Mouse (Mus musculus) small intestine, adult 2 months (tissue): ENCODE data around the gene Ankar.

Source experiments
- CTCF ChIP-seq: fragments of 200-500 bp; IDR thresholded peaks from 2 replicates; pipeline ENCODE4 v1.5.1; 2012; ENCODE audit warnings: low read depth, mild to moderate bottlenecking, control low read depth, inconsistent platforms, low read length, moderate library complexity, mixed read lengths; ENCODE audit not compliant: insufficient replicate concordance, insufficient read length; ENCODE audit errors: extremely low read depth
- POLR2A ChIP-seq: fragments of 200-500 bp; IDR thresholded peaks from 2 replicates; pipeline ENCODE4 v1.6.1; 2012; ENCODE audit warnings: low read depth, mild to moderate bottlenecking, control low read depth, inconsistent platforms, low read length, moderate library complexity

DNA sequence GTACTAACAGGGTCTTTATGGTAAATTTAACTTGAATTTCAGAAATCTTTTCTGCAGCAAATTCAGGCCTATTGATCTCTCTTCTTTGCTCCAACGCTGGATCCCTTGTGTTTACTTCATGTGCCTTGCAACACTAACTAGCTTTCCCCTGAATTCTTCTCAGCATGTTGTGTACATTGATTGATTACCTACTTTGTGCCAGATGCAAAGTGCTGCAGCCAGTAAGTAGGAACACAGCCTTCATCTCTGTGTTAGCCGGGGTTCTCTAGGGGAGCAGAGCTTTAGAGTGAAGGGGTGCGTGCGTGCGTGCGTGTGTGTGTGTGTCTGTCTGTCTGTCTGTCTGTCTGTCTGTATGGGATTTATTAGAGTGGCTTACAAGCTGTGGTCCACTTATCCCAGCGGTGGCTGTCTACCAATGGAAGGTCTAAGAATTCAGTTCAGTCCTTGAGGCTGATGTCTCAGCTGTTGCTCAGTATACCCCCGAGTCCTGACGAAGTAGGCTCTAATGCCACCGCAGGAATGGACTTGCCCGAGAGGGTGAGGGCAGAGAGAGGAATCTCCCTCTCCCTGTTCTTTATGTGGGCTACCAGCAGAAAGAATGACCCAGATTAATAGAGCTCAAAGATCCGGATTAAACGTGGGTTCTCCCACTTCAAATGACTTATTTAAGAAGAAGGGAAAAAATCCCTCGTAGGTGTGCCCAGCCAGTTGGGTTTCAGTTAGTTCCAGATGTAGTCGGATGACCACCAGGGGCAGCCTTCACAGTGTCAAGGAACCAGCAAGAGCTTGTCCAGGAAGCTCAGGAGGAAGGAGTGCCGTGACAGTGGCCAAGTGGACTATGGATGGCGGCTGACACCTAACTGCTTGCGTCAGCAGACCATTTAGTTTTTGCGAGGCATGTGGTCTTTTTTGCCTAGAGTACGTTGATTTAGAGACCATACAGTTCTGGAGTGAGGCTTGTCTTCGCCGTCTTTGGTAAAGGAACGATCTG is 90.2 kb downstream of the Ankar start:
- TF ChIP-seq CTCF (no peak), POLR2A (no peak)
